Comparison of ENCODE assay signal across 8 mouse cellular contexts in genomic region chr17:28648607-28649370, GRCm38 (mm10). TPM values are rescaled to one million over a fixed set of nuclear protein-coding genes. Genes with fewer than 3 reads are reported as not detected.
A peak's percentile ranks its signal among the peaks of the same experiment; 100 is the strongest.
DNase-seq lines count a peak whose midpoint lies in the region; ATAC-seq and TF ChIP-seq lines count a peak whose summit lies in the region.

No protein-coding gene starts in this region.

- no peak for TF ChIP-seq EP300 in liver, postnatal 0 days (IDR thresholded peaks at IDR 0.05; ENCODE audit: low read depth)

- WGBS in intestine, postnatal 0 days, result 32% methylated on average over 6 of the region's 6 CpGs
- 37% methylated on average over 6 of the region's 6 CpGs for WGBS in liver, postnatal 0 days (ENCODE audit: insufficient replicate concordance)

- no peaks in the 10 kb centered on the region for H3K4me1 ChIP-seq in intestine, postnatal 0 days (replicated peaks; ENCODE audit: control insufficient read depth, insufficient read depth, low read length)
- no peaks in the 10 kb centered on the region for H3K4me1 ChIP-seq in liver, postnatal 0 days (ENCODE audit: insufficient read depth)

- no peak overlapping the region for H3K9ac ChIP-seq in intestine, postnatal 0 days (ENCODE audit: low read depth, low read length)
- no peak overlapping the region for H3K9ac ChIP-seq in liver, postnatal 0 days (replicated peaks)

- H3K4me3 ChIP-seq in intestine, postnatal 0 days (ENCODE audit: low read depth, low read length), result no peak overlapping the region
- no peak overlapping the region for H3K4me3 ChIP-seq in liver, postnatal 0 days (ENCODE audit: low read depth, low read length)

- no peaks in the 10 kb centered on the region for H3K9me3 ChIP-seq in intestine, postnatal 0 days (ENCODE audit: control insufficient read depth)
- no peaks in the 10 kb centered on the region for H3K9me3 ChIP-seq in liver, postnatal 0 days (ENCODE audit: low read length)

- ATAC-seq in intestine, postnatal 0 days, result peak; percentile 59
- no peak for ATAC-seq in liver, postnatal 0 days

- no peaks in the 10 kb centered on the region for H3K36me3 ChIP-seq in intestine, postnatal 0 days (ENCODE audit: control insufficient read depth, insufficient read depth)
- H3K36me3 ChIP-seq in liver, postnatal 0 days (replicated peaks; ENCODE audit: insufficient read depth, low read length), result no peaks in the 10 kb centered on the region

- no peaks in the 10 kb centered on the region for H3K27me3 ChIP-seq in intestine, postnatal 0 days (replicated peaks; ENCODE audit: control insufficient read depth, insufficient read depth, low read length)
- peaks cover 2% of the 10 kb centered on the region; the same call in 1 of the 2 replicates for H3K27me3 ChIP-seq in liver, postnatal 0 days (ENCODE audit: insufficient read depth, low read length)

- H3K4me2 ChIP-seq in intestine, postnatal 0 days (replicated peaks; ENCODE audit: low read depth), result no peak overlapping the region
- no peak overlapping the region for H3K4me2 ChIP-seq in liver, postnatal 0 days (ENCODE audit: low read depth, low read length)

- DNase-seq in layer of hippocampus, adult 11-12 months (ENCODE audit: low spot score), result peak; percentile 58
- DNase-seq in layer of hippocampus, adult 9-10 months (ENCODE audit: low spot score), result no peak
- peak; percentile 73 for DNase-seq in MN1 (ENCODE audit: low spot score)
- peak; percentile 23 for DNase-seq in c-Kit-positive CD71-positive TER-119-negative erythroid progenitor cells, embryonic 14.5 days (ENCODE audit: low read depth)
- peak; percentile 59 for DNase-seq in liver, postnatal 0 days
- DNase-seq in spleen, adult 12 weeks (ENCODE audit: low spot score), result peak; percentile 21
- no peak for DNase-seq in heart, adult 9 months (ENCODE audit: low spot score in 2 of 2)

- H3K27ac ChIP-seq in intestine, postnatal 0 days (ENCODE audit: low read depth, low read length), result no peak overlapping the region
- H3K27ac ChIP-seq in liver, postnatal 0 days (ENCODE audit: low read depth), result no peak overlapping the region

- TF ChIP-seq CTCF in intestine, postnatal 0 days (IDR thresholded peaks at IDR 0.05; ENCODE audit: low read depth), result peak; percentile 89
- peak; percentile 78 for TF ChIP-seq CTCF in liver, postnatal 0 days (IDR thresholded peaks at IDR 0.05; ENCODE audit: low read depth)

RNA-seq across cellular contexts. Expression of gene Srpk1, which starts 26.3 kb away (rescaled TPM):
- 55.2 and 70.3 TPM in 2 replicates for polyA plus RNA-seq in intestine, postnatal 0 days (2015; fragmentation: Nextera tagmentation; extraction: Ambion mirVana)
- polyA plus RNA-seq in liver, postnatal 0 days (2015; fragmentation: Nextera tagmentation; extraction: Ambion mirVana), result 20.9 and 21.7 TPM in 2 replicates

RNA-seq across cellular contexts. Expression of gene Slc26a8, which starts 41.2 kb away (rescaled TPM):
- 0.17 and 0.40 TPM in 2 replicates for polyA plus RNA-seq in intestine, postnatal 0 days (2015; fragmentation: Nextera tagmentation; extraction: Ambion mirVana)
- polyA plus RNA-seq in liver, postnatal 0 days (2015; fragmentation: Nextera tagmentation; extraction: Ambion mirVana), result 0.32 and 0.51 TPM in 2 replicates

RNA-seq across cellular contexts. Expression of gene Mapk14, which starts 42.3 kb away (rescaled TPM):
- polyA plus RNA-seq in intestine, postnatal 0 days (2015; fragmentation: Nextera tagmentation; extraction: Ambion mirVana), result 23.6 and 24.6 TPM in 2 replicates
- 23.6 and 24.5 TPM in 2 replicates for polyA plus RNA-seq in liver, postnatal 0 days (2015; fragmentation: Nextera tagmentation; extraction: Ambion mirVana)

Comparison
In these comparisons a context has a peak if more than half of its experiments do, and no peak if none do; other contexts are left out.
1. DNase-seq: peak in layer of hippocampus, adult 11-12 months (single experiment), MN1 (single experiment), c-Kit-positive CD71-positive TER-119-negative erythroid progenitor cells, embryonic 14.5 days (single experiment), liver, postnatal 0 days (single experiment) and spleen, adult 12 weeks (single experiment); none in layer of hippocampus, adult 9-10 months (single experiment) and heart, adult 9 months (0 of 2).